Comparison of ENCODE assay signal across 9 mouse cellular contexts in genomic region chr11:98497388-98498288, GRCm38 (mm10). TPM values are rescaled to one million over a fixed set of nuclear protein-coding genes. Genes with fewer than 3 reads are reported as not detected.
A peak's percentile ranks its signal among the peaks of the same experiment; 100 is the strongest.
DNase-seq lines count a peak whose midpoint lies in the region; ATAC-seq lines count a peak whose summit lies in the region.
"Had no signal": no experiment of that assay in that cellular context is flagged by ENCODE, and none has a peak within 500 bp of the region (broad histone marks: within the 10 kb centered on the region; RNA-seq: fewer than 3 reads in every experiment).

No protein-coding gene starts in this region.

- WGBS in embryonic facial prominence, embryonic 11.5 days: 35% methylated on average over 22 of the region's 22 CpGs
- WGBS in limb, embryonic 10.5 days: 30% methylated on average over 22 of the region's 22 CpGs
- 61% methylated on average over 22 of the region's 22 CpGs for WGBS in liver, embryonic 11.5 days

- H3K4me1 ChIP-seq in embryonic facial prominence, embryonic 11.5 days (ENCODE audit: control insufficient read depth, insufficient read depth, low read length): no peaks in the 10 kb centered on the region
- peaks cover 22% of the 10 kb centered on the region for H3K4me1 ChIP-seq in limb, embryonic 10.5 days
- no peaks in the 10 kb centered on the region for H3K4me1 ChIP-seq in liver, embryonic 11.5 days (replicated peaks; ENCODE audit: control insufficient read depth, insufficient read depth, low read length)
- H3K4me1 ChIP-seq: liver, embryonic 15.5 days; stomach, embryonic 15.5 days had no signal

- H3K27ac ChIP-seq in embryonic facial prominence, embryonic 11.5 days (replicated peaks; ENCODE audit: low read depth, low read length): no peak overlapping the region
- H3K27ac ChIP-seq in limb, embryonic 10.5 days: peak overlapping the region; percentile 84
- H3K27ac ChIP-seq in liver, embryonic 11.5 days (ENCODE audit: low read depth, low read length): no peak overlapping the region
- H3K27ac ChIP-seq: liver, embryonic 15.5 days; stomach, embryonic 15.5 days had no signal

- H3K4me2 ChIP-seq in embryonic facial prominence, embryonic 11.5 days (ENCODE audit: low read depth, low read length): 0 out of 2 replicates have a peak overlapping the region, but pooled peaks have one; percentile 7
- H3K4me2 ChIP-seq in liver, embryonic 11.5 days: no peak overlapping the region
- H3K4me2 ChIP-seq: liver, embryonic 15.5 days; stomach, embryonic 15.5 days had no signal

- H3K4me3 ChIP-seq in embryonic facial prominence, embryonic 11.5 days (ENCODE audit: low read depth, low read length): no peak overlapping the region
- peak overlapping the region; percentile 24 for H3K4me3 ChIP-seq in limb, embryonic 10.5 days
- no peak overlapping the region for H3K4me3 ChIP-seq in liver, embryonic 11.5 days (ENCODE audit: low read depth, low read length)
- H3K4me3 ChIP-seq: liver, embryonic 15.5 days; stomach, embryonic 15.5 days had no signal

- no peaks in the 10 kb centered on the region for H3K27me3 ChIP-seq in embryonic facial prominence, embryonic 11.5 days (ENCODE audit: control insufficient read depth, insufficient read depth, low read length)
- H3K27me3 ChIP-seq in limb, embryonic 10.5 days (ENCODE audit: low read depth, poor library complexity, severe bottlenecking): peaks cover 47% of the 10 kb centered on the region
- no peaks in the 10 kb centered on the region; the same call in 1 of the 2 replicates for H3K27me3 ChIP-seq in liver, embryonic 11.5 days (replicated peaks; ENCODE audit: control insufficient read depth, insufficient read depth, low read length)
- H3K27me3 ChIP-seq: stomach, embryonic 15.5 days had no signal

- no peaks in the 10 kb centered on the region for H3K9me3 ChIP-seq in embryonic facial prominence, embryonic 11.5 days (replicated peaks; ENCODE audit: control insufficient read depth, low read length)
- H3K9me3 ChIP-seq in limb, embryonic 10.5 days (replicated peaks): no peaks in the 10 kb centered on the region
- no peaks in the 10 kb centered on the region for H3K9me3 ChIP-seq in liver, embryonic 11.5 days (ENCODE audit: control insufficient read depth, low read length)
- H3K9me3 ChIP-seq: liver, embryonic 15.5 days; stomach, embryonic 15.5 days had no signal

- DNase-seq in ovary, postnatal 14 days (ENCODE audit: low spot score): peak; percentile 11
- DNase-seq in ovary, postnatal 36 days (ENCODE audit: low spot score): no peak
- peak; percentile 43 for DNase-seq in embryonic facial prominence, embryonic 11.5 days (ENCODE audit: low spot score)
- DNase-seq in limb, embryonic 10.5 days (ENCODE audit: low spot score): peak; percentile 53
- DNase-seq in thymus, postnatal 4 days: peak; percentile 56
- DNase-seq in layer of hippocampus, postnatal 14 days (ENCODE audit: low spot score in 2 of 2): no peak
- DNase-seq in liver, embryonic 11.5 days (ENCODE audit: low spot score): no peak

- no peak for ATAC-seq in embryonic facial prominence, embryonic 11.5 days (replicated peaks; ENCODE audit: insufficient number of reproducible peaks, low FRiP score, low TSS enrichment, low read depth)
- ATAC-seq in liver, embryonic 11.5 days (replicated peaks; ENCODE audit: low FRiP score): no peak

- no peaks in the 10 kb centered on the region for H3K36me3 ChIP-seq in embryonic facial prominence, embryonic 11.5 days (replicated peaks; ENCODE audit: control insufficient read depth, insufficient read depth, low read depth, low read length)
- no peaks in the 10 kb centered on the region for H3K36me3 ChIP-seq in limb, embryonic 10.5 days
- no peaks in the 10 kb centered on the region for H3K36me3 ChIP-seq in liver, embryonic 11.5 days (ENCODE audit: control insufficient read depth, insufficient read depth, low read length)
- H3K36me3 ChIP-seq: liver, embryonic 15.5 days; stomach, embryonic 15.5 days had no signal

- H3K9ac ChIP-seq in embryonic facial prominence, embryonic 11.5 days (replicated peaks; ENCODE audit: low read length): no peak overlapping the region
- no peak overlapping the region for H3K9ac ChIP-seq in liver, embryonic 11.5 days (ENCODE audit: low read depth, low read length)
- H3K9ac ChIP-seq: liver, embryonic 15.5 days; stomach, embryonic 15.5 days had no signal

RNA-seq across cellular contexts. Expression of gene Ikzf3, which starts 48.2 kb away (rescaled TPM):
- 0.07 TPM in 1 of 2 replicates, not detected in the other for polyA plus RNA-seq in embryonic facial prominence, embryonic 11.5 days (2014; fragmentation: Nextera tagmentation; extraction: Ambion mirVana)
- polyA plus RNA-seq in limb, embryonic 10.5 days (2016; fragmentation: Nextera tagmentation; extraction: Ambion mirVana): not detected in 2 replicates
- under 1 TPM in 1 of 2 experiments, not detected in 1; 0.21 TPM for total RNA-seq in layer of hippocampus, postnatal 14 days (2021)
- 0.04 and 0.32 TPM in 2 replicates for polyA plus RNA-seq in liver, embryonic 11.5 days (2014; fragmentation: Nextera tagmentation; extraction: Ambion mirVana)

RNA-seq across cellular contexts. Expression of gene Grb7, which starts 51.4 kb away (rescaled TPM):
- 8.1 and 8.5 TPM in 2 replicates for polyA plus RNA-seq in embryonic facial prominence, embryonic 11.5 days (2014; fragmentation: Nextera tagmentation; extraction: Ambion mirVana)
- polyA plus RNA-seq in limb, embryonic 10.5 days (2016; fragmentation: Nextera tagmentation; extraction: Ambion mirVana): 6.4 and 9.5 TPM in 2 replicates
- 1 to 10 TPM; 1.1 to 1.6 TPM for total RNA-seq in layer of hippocampus, postnatal 14 days (2021)
- polyA plus RNA-seq in liver, embryonic 11.5 days (2014; fragmentation: Nextera tagmentation; extraction: Ambion mirVana): 33.2 and 34.1 TPM in 2 replicates

RNA-seq across cellular contexts. Expression of gene Zpbp2, which starts 53.3 kb away (rescaled TPM):
- 0.24 TPM in 1 of 2 replicates, not detected in the other for polyA plus RNA-seq in embryonic facial prominence, embryonic 11.5 days (2014; fragmentation: Nextera tagmentation; extraction: Ambion mirVana)
- polyA plus RNA-seq in limb, embryonic 10.5 days (2016; fragmentation: Nextera tagmentation; extraction: Ambion mirVana): 0.14 TPM in 1 of 2 replicates, not detected in the other
- total RNA-seq in layer of hippocampus, postnatal 14 days (2021): under 1 TPM in 1 of 2 experiments, not detected in 1; 0.31 TPM
- polyA plus RNA-seq in liver, embryonic 11.5 days (2014; fragmentation: Nextera tagmentation; extraction: Ambion mirVana): 0.40 and 0.42 TPM in 2 replicates

RNA-seq across cellular contexts. Expression of gene Mien1, which starts 58.8 kb away (rescaled TPM):
- polyA plus RNA-seq in embryonic facial prominence, embryonic 11.5 days (2014; fragmentation: Nextera tagmentation; extraction: Ambion mirVana): 89.3 and 95.6 TPM in 2 replicates
- polyA plus RNA-seq in limb, embryonic 10.5 days (2016; fragmentation: Nextera tagmentation; extraction: Ambion mirVana): 76.8 and 81.3 TPM in 2 replicates
- 100 to 1,000 TPM in 1 of 2 experiments, 10 to 100 TPM in 1; 87.7 to 102 TPM for total RNA-seq in layer of hippocampus, postnatal 14 days (2021)
- 99.4 and 100 TPM in 2 replicates for polyA plus RNA-seq in liver, embryonic 11.5 days (2014; fragmentation: Nextera tagmentation; extraction: Ambion mirVana)

Comparison
In these comparisons a context has a peak if more than half of its experiments do, and no peak if none do; other contexts are left out.
1. DNase-seq: peak in ovary, postnatal 14 days (single experiment), embryonic facial prominence, embryonic 11.5 days (single experiment), limb, embryonic 10.5 days (single experiment) and thymus, postnatal 4 days (single experiment); none in ovary, postnatal 36 days (single experiment), layer of hippocampus, postnatal 14 days (0 of 2) and liver, embryonic 11.5 days (single experiment).